Mouse (Mus musculus): Measurements from ENCODE around the gene Pabpc1l.

Pabpc1l gene

GRCm38 (mm10) chr2:164025150-164025549 lies at the start of gene Pabpc1l:
Gene Pabpc1l (plus strand): TSS chr2:164025450.
- DNase-seq (ENCODE audit: low spot score in 2 of 2) = no peak

- DNase-seq (ENCODE audit: low spot score in 2 of 2) = no peak
These were observed 48.8 kb upstream of the Pabpc1l start for GRCm38 (mm10) chr2:163976448-163976847.

- no peak for DNase-seq (ENCODE audit: low spot score in 2 of 2)
These were observed 38.0 kb upstream of the Pabpc1l start for GRCm38 (mm10) chr2:163987233-163987632.

- DNase-seq (ENCODE audit: low spot score in 2 of 2) = no peak
These were observed 32.4 kb upstream of the Pabpc1l start for GRCm38 (mm10) chr2:163992871-163993270.

- no peak for DNase-seq (ENCODE audit: low spot score in 2 of 2)
These were observed 30.6 kb upstream of the Pabpc1l start, which contains the start of gene Ywhab for GRCm38 (mm10) chr2:163994654-163994976. Gene Ywhab (plus strand): TSS chr2:163994960.

GRCm38 (mm10) chr2:163994977-163995862 lies 30.0 kb upstream of the Pabpc1l start:
- DNase-seq (ENCODE audit: low spot score in 2 of 2) = peak; percentile 92 to 95

- DNase-seq (ENCODE audit: low spot score in 2 of 2) = no peak
These were observed 29.0 kb upstream of the Pabpc1l start for GRCm38 (mm10) chr2:163996275-163996674.

GRCm38 (mm10) chr2:163996899-163997298 lies 28.4 kb upstream of the Pabpc1l start:
- no peak for DNase-seq (ENCODE audit: low spot score in 2 of 2)

- no peak for DNase-seq (ENCODE audit: low spot score in 2 of 2)
These were observed 26.3 kb upstream of the Pabpc1l start for GRCm38 (mm10) chr2:163998981-163999380.

GRCm38 (mm10) chr2:164002637-164003036 lies 22.6 kb upstream of the Pabpc1l start:
- DNase-seq (ENCODE audit: low spot score in 2 of 2) = no peak

GRCm38 (mm10) chr2:164004503-164004902 lies 20.7 kb upstream of the Pabpc1l start:
- peak in 1 of 2 experiments; percentile 53 for DNase-seq (ENCODE audit: low spot score in 2 of 2)

- peak in 1 of 2 experiments; percentile 28 for DNase-seq (ENCODE audit: low spot score in 2 of 2)
These were observed 18.3 kb upstream of the Pabpc1l start for GRCm38 (mm10) chr2:164006932-164007331.

- DNase-seq (ENCODE audit: low spot score in 2 of 2) = peak in 1 of 2 experiments; percentile 44
These were observed 17.7 kb upstream of the Pabpc1l start for GRCm38 (mm10) chr2:164007547-164007946.

GRCm38 (mm10) chr2:164007987-164008545 lies 17.2 kb upstream of the Pabpc1l start:
- DNase-seq (ENCODE audit: low spot score in 2 of 2) = no peak

GRCm38 (mm10) chr2:164009227-164009626 lies 16.0 kb upstream of the Pabpc1l start:
- DNase-seq (ENCODE audit: low spot score in 2 of 2) = no peak

GRCm38 (mm10) chr2:164010496-164010895 lies 14.8 kb upstream of the Pabpc1l start:
- no peak for DNase-seq (ENCODE audit: low spot score in 2 of 2)

- DNase-seq (ENCODE audit: low spot score in 2 of 2) = no peak
These were observed 14.3 kb upstream of the Pabpc1l start for GRCm38 (mm10) chr2:164010944-164011343.

- no peak for DNase-seq (ENCODE audit: low spot score in 2 of 2)
These were observed 9.9 kb upstream of the Pabpc1l start for GRCm38 (mm10) chr2:164015304-164015703.

GRCm38 (mm10) chr2:164018910-164019309 lies 6.3 kb upstream of the Pabpc1l start:
- no peak for DNase-seq (ENCODE audit: low spot score in 2 of 2)

GRCm38 (mm10) chr2:164019943-164020342 lies 5.3 kb upstream of the Pabpc1l start:
- DNase-seq (ENCODE audit: low spot score in 2 of 2) = no peak

- no peak for DNase-seq (ENCODE audit: low spot score in 2 of 2)
These were observed 3.1 kb upstream of the Pabpc1l start for GRCm38 (mm10) chr2:164022104-164022503.

- DNase-seq (ENCODE audit: low spot score in 2 of 2) = no peak
These were observed 5.9 kb downstream of the Pabpc1l start for GRCm38 (mm10) chr2:164031147-164031546.

GRCm38 (mm10) chr2:164032973-164033372 lies 7.7 kb downstream of the Pabpc1l start:
- DNase-seq (ENCODE audit: low spot score in 2 of 2) = no peak

Data from spleen, postnatal 4 days (tissue).